Mouse (Mus musculus) olfactory bulb, adult 2 months (tissue): ENCODE results near the gene Fer1l5. TPM values are rescaled to one million over a fixed set of nuclear protein-coding genes. Genes with fewer than 3 reads are reported as not detected.

ENCODE experiments used
- H3K27ac ChIP-seq: fragments of 200-500 bp; 2 replicates; pipeline ENCODE4 v1.5.1; 2012; ENCODE audit warnings: low read depth, low read length; ENCODE audit not compliant: insufficient read depth
- H3K4me1 ChIP-seq: fragments of 200-500 bp; 2 replicates; pipeline ENCODE4 v1.6.1; 2012; ENCODE audit warnings: low read length; ENCODE audit not compliant: control insufficient read depth, insufficient read depth
- H3K4me3 ChIP-seq: fragments of 200-500 bp; 2 replicates; pipeline ENCODE4 v1.5.1; 2012; ENCODE audit warnings: mild to moderate bottlenecking, low read depth, low read length, moderate library complexity; ENCODE audit not compliant: insufficient read depth
- CTCF ChIP-seq: fragments of 200-500 bp; IDR thresholded peaks from 2 replicates; pipeline ENCODE4 v1.5.1; 2012; ENCODE audit warnings: low read depth, mild to moderate bottlenecking, low read length, moderate library complexity; ENCODE audit not compliant: insufficient read depth
- POLR2A ChIP-seq: fragments of 200-500 bp; IDR thresholded peaks from 2 replicates; pipeline ENCODE4 v1.6.1; 2012; ENCODE audit warnings: mild to moderate bottlenecking, low read depth, low read length, moderate library complexity; ENCODE audit not compliant: insufficient read depth
- WGBS: fragments of 180-500 bp; shearing (Covaris S2); methylation state at CpG from one replicate; pipeline ENCODE4 v1.1.7; 2018; 5-methylcytosine and 5-hydroxymethylcytosine counted together
- polyA plus RNA-seq: library from polyadenylated mRNA; stranded (reverse); fragments of >200 nt; gene quantifications from 2 replicates; pipeline ENCODE4 v1.2.4, GENCODE M21; 2012; ENCODE audit warnings: low replicate concordance; ENCODE audit not compliant: missing spikeins, insufficient read depth, insufficient read length

The Fer1l5 gene
- polyA plus RNA-seq, 1 experiment: not detected

GRCm38 (mm10) chr1:36444471-36445464 lies 72.7 kb downstream of the Fer1l5 start, which contains the start of gene Lman2l:
Gene Lman2l (minus strand): TSS chr1:36445271.
- Histone ChIP-seq H3K4me1 (peaks cover 2% of the 10 kb centered on the region), H3K4me3 (peak within 1 kb of the TSS; percentile 83), H3K27ac (peak within 1 kb of the TSS; percentile 69; the same call in 1 of the 2 replicates)
- under 1% methylated on average over 57 of the region's 57 CpGs for WGBS
- TF ChIP-seq POLR2A (peak; percentile 55), CTCF (no peak)

DNA sequence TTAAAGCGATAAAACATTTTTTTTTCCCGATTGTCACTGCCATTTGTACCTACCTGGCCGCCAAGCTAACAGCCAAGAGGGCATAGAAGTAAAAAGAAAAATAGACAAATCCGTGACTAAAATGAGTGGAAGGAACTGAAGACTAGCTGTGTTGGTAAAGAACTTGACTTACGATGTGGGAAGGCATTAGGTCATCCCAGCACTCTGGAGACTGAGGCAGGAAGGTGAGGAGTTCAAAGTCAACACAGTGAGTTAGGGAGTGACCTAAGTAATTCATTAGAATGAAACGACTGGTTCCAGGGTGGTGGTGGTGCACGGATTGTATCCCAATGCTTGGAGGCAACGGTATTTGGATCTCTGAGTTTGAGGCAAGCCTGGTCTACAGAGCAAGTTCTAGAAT lies 73.4 kb downstream of the Fer1l5 start:
- 0 out of 2 replicates have a peak overlapping the region, but pooled peaks have one; percentile 69 for H3K27ac ChIP-seq
- H3K4me3 ChIP-seq: no peak overlapping the region
- no peak for TF ChIP-seq POLR2A
- TF ChIP-seq CTCF: no peak
- 37% methylated on average over 8 of the region's 8 CpGs for WGBS
- peaks cover 2% of the 10 kb centered on the region for H3K4me1 ChIP-seq

DNA sequence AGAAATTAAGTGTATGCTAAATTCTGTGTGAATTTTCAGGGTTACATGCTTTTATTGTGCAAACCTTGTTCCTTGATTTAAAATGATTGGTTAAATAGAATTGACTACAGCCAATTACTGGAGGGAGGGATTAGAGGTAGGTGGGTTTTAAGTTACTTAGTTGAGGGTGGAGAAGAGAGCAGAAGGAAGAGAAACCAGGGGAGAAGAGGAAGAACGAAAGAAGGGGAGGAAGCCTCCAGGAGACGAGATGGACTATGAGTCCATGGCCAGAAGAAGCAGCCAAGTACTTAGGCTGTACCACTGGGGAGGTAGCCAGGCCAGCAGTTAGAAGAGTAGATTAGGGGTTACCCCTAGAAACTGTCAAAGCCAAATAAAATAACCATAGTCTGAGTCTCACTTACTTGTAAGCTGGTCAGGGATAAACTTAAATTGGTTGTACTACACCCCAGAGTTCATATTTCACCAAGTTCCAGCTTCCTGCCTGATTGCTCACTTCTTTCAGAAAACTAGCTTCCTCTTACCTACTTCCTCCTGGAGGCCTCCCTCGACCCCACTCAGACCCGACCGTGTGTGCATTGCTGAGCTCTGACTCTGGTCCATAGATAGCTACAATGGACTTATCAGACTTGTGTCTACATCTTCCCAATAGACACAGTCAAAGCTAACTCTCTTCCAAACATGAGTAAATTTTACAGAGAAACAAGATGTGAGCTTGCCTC lies 74.2 kb downstream of the Fer1l5 start:
- WGBS: 88% methylated on average over 5 of the region's 5 CpGs
- no peak overlapping the region for H3K27ac ChIP-seq
- no peak for TF ChIP-seq CTCF
- H3K4me1 ChIP-seq: peaks cover 2% of the 10 kb centered on the region
- no peak overlapping the region for H3K4me3 ChIP-seq

GRCm38 (mm10) chr1:36446841-36447240 lies 74.8 kb downstream of the Fer1l5 start:
- peaks cover 2% of the 10 kb centered on the region for H3K4me1 ChIP-seq
- no peak overlapping the region for H3K27ac ChIP-seq
- WGBS: 95% methylated on average over 5 of the region's 5 CpGs
- TF ChIP-seq CTCF (no peak), POLR2A (no peak)
- no peak overlapping the region for H3K4me3 ChIP-seq

GRCm38 (mm10) chr1:36454055-36454815 lies 82.1 kb downstream of the Fer1l5 start:
- WGBS: 84% methylated on average over 6 of the region's 6 CpGs
- no peaks in the 10 kb centered on the region for H3K4me1 ChIP-seq
- TF ChIP-seq POLR2A: no peak
- TF ChIP-seq CTCF: no peak
- H3K27ac ChIP-seq: no peak overlapping the region
- no peak overlapping the region for H3K4me3 ChIP-seq

GRCm38 (mm10) chr1:36457388-36458014 lies 85.4 kb downstream of the Fer1l5 start:
- TF ChIP-seq POLR2A: no peak
- TF ChIP-seq CTCF: no peak
- WGBS: 44% methylated on average over 7 of the region's 7 CpGs
- Histone ChIP-seq H3K4me1 (peaks cover 3% of the 10 kb centered on the region), H3K4me3 (no peak overlapping the region), H3K27ac (no peak overlapping the region)

DNA sequence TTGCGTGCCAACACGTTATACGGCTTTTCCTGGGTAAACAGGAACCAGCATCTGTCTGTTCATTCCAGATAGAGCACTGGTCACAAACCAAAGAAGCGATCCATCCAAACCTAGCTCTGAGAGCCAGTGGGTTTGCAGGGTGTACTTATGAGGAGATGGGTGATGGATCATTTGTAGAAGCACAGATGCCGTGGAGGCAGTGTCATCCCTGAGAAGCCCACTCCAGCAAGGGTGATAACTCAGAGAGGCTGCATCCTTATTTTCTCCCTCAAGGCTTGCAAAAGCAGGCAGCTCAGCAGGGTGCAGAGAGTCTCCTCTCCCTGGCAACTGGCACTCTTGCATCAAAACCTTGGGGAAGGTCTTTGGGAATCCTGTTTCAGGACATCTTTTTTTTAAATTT lies 86.1 kb downstream of the Fer1l5 start:
- Histone ChIP-seq H3K4me1 (peaks cover 3% of the 10 kb centered on the region), H3K4me3 (no peak overlapping the region), H3K27ac (no peak overlapping the region)
- TF ChIP-seq CTCF (no peak), POLR2A (no peak)
- 84% methylated on average over 5 of the region's 5 CpGs for WGBS

DNA sequence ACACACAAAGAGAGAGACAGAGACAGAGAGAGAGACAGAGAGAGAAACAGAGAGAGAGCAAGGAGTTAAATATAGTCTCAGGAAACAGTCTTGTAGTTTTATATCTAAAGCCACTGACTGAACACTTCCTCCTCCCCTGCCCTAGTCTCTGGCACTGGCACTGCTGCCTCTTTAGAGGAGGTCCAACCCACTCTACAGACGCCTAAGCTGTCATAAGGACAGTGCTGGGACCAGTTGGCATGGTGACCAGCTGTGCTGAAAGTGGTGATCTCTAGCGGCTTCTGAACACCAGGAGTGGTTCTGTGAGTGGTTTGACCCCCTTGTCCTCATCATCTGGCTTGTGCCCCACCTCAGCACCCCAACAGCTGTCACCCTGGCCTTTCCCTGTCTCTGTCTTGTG lies 89.7 kb downstream of the Fer1l5 start:
- H3K4me3 ChIP-seq: no peak overlapping the region
- 27% methylated on average over 2 of the region's 2 CpGs for WGBS
- H3K4me1 ChIP-seq: peaks cover 3% of the 10 kb centered on the region
- TF ChIP-seq CTCF: no peak
- no peak for TF ChIP-seq POLR2A
- no peak overlapping the region for H3K27ac ChIP-seq
